Mouse (Mus musculus) C3H10T1/2 (cell line): ENCODE data around the gene Dgcr2. TPM values are rescaled to one million over a fixed set of nuclear protein-coding genes. Genes with fewer than 3 reads are reported as not detected.

Experiments used
- polyA plus RNA-seq, 2 experiments: library from polyadenylated mRNA; unstranded; fragments of >200 nt; fragmentation: generic; extraction: Trizol; gene quantifications; one replicate each; pipeline ENCODE4 v1.2.1; 2012; ENCODE audit warnings: missing spikeins in 2 of 2

Gene Dgcr2
- 10 to 100 TPM; 25.5 to 64.3 TPM for polyA plus RNA-seq

DNA sequence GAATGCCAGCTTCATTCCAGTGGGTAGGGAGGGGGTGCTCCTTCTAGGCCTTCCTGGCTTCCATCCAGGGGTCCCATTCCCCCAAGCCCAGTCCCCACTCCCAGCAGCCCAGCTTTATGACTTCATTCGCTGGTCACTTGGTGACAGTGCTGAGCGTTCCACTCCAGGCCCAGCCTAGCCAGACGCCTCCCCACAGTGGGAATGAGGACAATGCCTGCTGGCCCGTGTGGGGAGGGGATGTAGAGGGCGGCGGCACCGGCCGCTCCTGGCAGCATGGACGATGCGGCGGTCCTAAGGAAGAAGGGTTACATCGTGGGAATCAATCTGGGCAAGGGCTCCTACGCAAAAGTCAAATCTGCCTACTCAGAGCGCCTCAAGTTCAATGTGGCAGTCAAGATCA lies at the start of gene Dgcr2, which contains the start of gene Tssk2:
TSS of gene Dgcr2 (minus strand) at position 101 of the 400 bp plus-strand sequence.
TSS of gene Tssk2 (plus strand) at position 176 of the 400 bp plus-strand sequence.

GRCm38 (mm10) chr16:17928087-17928580 lies 29.8 kb upstream of the Dgcr2 start, which contains the start of gene Slc25a1:
TSS of gene Slc25a1 (minus strand) at chr16:17928219.

DNA sequence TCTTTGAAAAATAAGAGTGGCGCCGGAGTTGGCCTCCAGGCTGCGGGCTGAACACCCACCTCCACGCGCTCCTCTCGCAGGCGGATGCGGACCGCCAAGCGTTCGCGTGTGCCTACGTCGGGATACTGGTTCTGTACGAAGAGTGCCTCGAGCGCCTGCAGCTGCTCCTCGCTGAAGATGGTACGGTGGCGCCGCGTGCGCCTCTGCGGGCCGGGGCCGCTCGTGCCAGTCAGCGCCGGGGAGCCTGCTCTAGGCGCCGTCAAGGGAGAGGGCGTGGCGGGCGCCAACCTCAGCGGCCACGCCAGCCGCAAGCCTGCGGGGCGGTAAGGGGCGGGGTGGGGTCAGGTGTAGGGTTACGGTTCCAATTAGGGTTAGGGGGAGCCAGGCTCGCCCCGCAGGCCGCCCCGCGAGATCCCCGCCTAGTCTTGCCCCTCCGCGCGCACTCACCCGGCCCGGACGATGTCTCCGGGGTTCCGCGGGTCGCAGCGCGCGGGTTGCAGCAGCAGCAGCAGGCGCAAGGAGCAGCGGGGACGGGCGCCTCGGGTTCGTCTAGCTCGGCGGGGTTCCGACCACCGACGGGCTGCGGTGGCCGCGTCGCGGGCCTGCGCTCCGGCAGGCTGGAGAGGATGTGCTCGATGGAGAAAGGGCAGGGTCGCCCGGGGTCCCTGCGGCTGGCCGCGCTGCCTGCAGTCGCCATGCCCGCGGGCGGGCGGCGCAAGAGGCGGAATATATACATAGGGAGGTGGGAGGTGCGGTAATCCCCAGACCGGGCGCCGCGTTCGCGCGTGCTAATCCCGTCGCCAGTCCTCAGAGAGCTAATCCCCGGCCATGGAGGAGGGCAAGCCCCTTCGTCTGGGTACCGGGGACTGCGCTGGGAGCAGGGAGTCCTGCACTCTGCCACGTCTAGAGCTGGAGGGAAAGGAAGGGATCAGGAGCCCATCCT lies 16.2 kb upstream of the Dgcr2 start, which contains the start of gene Gsc2:
TSS of gene Gsc2 (minus strand) at position 753 of the 943 bp plus-strand sequence.

GRCm38 (mm10) chr16:17911052-17911595 lies 12.8 kb upstream of the Dgcr2 start, which contains the start of gene Ess2:
TSS of gene Ess2 (minus strand) at chr16:17911348.

GRCm38 (mm10) chr16:17893923-17894322 lies 4.4 kb downstream of the Dgcr2 start, which contains the start of gene Tssk1:
TSS of gene Tssk1 (plus strand) at chr16:17894223.

DNA sequence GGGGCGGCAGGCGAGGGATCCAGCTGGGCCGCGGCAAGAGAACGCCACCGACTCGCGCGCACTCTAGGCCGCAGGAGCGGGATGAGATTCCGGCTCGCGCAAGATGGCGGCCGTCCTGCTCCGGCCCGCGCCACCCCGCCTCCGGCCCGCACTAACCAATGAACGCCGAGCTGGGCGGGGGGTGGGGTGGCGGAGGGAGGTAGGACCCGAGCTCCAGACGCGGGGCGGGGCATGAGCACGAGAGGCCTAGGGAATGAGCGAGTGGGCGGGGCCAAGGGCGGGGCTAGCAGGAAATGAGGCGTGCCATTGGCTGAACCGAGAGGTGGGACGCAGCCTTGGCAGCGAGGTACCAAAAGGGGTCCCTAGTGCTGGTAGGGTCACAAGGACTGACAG lies 6.8 kb downstream of the Dgcr2 start, which contains the start of gene Gm20518:
TSS of gene Gm20518 (minus strand) at position 105 of the 393 bp plus-strand sequence.

GRCm38 (mm10) chr16:17838051-17838450 lies 60.3 kb downstream of the Dgcr2 start, which contains the start of gene Car15:
TSS of gene Car15 (minus strand) at chr16:17838364.

DNA sequence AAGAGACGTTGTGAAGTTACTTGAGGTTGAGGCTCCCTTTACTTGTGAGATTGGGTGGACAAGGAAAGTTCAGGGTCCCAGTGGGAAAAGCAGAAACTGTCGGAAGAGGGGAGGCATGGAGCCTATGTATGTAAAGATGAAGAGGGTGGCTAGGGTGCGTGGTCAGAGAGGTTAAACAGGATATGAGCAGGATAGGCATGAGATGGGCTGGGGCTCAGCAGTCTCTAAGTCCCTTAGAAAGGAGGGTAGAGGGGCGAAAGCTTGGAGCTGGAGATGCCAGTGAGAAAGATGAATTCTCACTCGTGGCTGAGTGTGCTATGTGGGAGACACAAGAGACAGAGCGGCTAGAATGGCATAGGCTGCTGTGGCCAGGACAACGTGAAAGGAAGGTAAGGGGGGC lies 65.5 kb downstream of the Dgcr2 start, which contains the start of gene B830017H08Rik:
TSS of gene B830017H08Rik (plus strand) at position 301 of the 400 bp plus-strand sequence.

GRCm38 (mm10) chr16:17796971-17797811 lies 101.2 kb downstream of the Dgcr2 start, which contains the start of gene Scarf2:
TSS of gene Scarf2 (plus strand) at chr16:17797282.

Other genes with a start within 250 kb of the Dgcr2 start
- 10 to 100 TPM; 15.8 to 54.1 TPM for gene Med15, start 165.7 kb downstream of the Dgcr2 start, polyA plus RNA-seq
- gene Klhl22, start 138.9 kb downstream of the Dgcr2 start, polyA plus RNA-seq = 10 to 100 TPM; 19.3 to 59.6 TPM
- 100 to 1,000 TPM in 1 of 2 experiments, 10 to 100 TPM in 1; 35.1 to 151 TPM for gene Scarf2, start 101.3 kb downstream of the Dgcr2 start, polyA plus RNA-seq
- gene B830017H08Rik, start 65.4 kb downstream of the Dgcr2 start, polyA plus RNA-seq = under 1 TPM in 1 of 2 experiments, not detected in 1; 0.46 TPM
- gene Car15, start 60.2 kb downstream of the Dgcr2 start, polyA plus RNA-seq = 1 to 10 TPM in 1 of 2 experiments, under 1 TPM in 1; 0.37 to 5.4 TPM
- under 1 TPM; 0.01 to 0.39 TPM for gene Gm20518, start 6.9 kb downstream of the Dgcr2 start, polyA plus RNA-seq
- gene Tssk1, start 4.3 kb downstream of the Dgcr2 start, polyA plus RNA-seq = under 1 TPM; 0.02 to 0.19 TPM
- gene Tssk2, start 75 bp upstream of the Dgcr2 start, polyA plus RNA-seq = under 1 TPM; 0.04 to 0.14 TPM
- gene Ess2, start 12.8 kb upstream of the Dgcr2 start, polyA plus RNA-seq = 10 to 100 TPM; 17.5 to 30.4 TPM
- gene Gsc2, start 16.5 kb upstream of the Dgcr2 start, polyA plus RNA-seq = not detected
- 100 to 1,000 TPM; 104 to 113 TPM for gene Slc25a1, start 29.7 kb upstream of the Dgcr2 start, polyA plus RNA-seq
- gene Vpreb2, start 81.9 kb upstream of the Dgcr2 start, polyA plus RNA-seq = not detected
- gene Dgcr6, start 154.3 kb upstream of the Dgcr2 start, polyA plus RNA-seq = 100 to 1,000 TPM; 113 to 200 TPM
- under 1 TPM; 0.02 to 0.28 TPM for gene Prodh, start 191.6 kb upstream of the Dgcr2 start, polyA plus RNA-seq
- gene Rtn4r, start 229.1 kb upstream of the Dgcr2 start, polyA plus RNA-seq = 1 to 10 TPM in 1 of 2 experiments, under 1 TPM in 1; 0.29 to 1.5 TPM